Mouse (Mus musculus) testis, adult 2 months (tissue): ENCODE data around the gene Sema5a.

ENCODE experiments used
- CTCF ChIP-seq: fragments of 200-500 bp; IDR thresholded peaks from 2 replicates; pipeline ENCODE4 v1.5.1; 2012; ENCODE audit warnings: low read depth, mild to moderate bottlenecking, inconsistent platforms, low read length, moderate library complexity; ENCODE audit not compliant: control insufficient read depth, insufficient read depth, insufficient replicate concordance
- POLR2A ChIP-seq: fragments of 200-500 bp; IDR thresholded peaks from 2 replicates; pipeline ENCODE4 v1.6.1; 2012; ENCODE audit warnings: low read depth, mild to moderate bottlenecking, inconsistent platforms, low read length, moderate library complexity; ENCODE audit not compliant: control insufficient read depth

DNA sequence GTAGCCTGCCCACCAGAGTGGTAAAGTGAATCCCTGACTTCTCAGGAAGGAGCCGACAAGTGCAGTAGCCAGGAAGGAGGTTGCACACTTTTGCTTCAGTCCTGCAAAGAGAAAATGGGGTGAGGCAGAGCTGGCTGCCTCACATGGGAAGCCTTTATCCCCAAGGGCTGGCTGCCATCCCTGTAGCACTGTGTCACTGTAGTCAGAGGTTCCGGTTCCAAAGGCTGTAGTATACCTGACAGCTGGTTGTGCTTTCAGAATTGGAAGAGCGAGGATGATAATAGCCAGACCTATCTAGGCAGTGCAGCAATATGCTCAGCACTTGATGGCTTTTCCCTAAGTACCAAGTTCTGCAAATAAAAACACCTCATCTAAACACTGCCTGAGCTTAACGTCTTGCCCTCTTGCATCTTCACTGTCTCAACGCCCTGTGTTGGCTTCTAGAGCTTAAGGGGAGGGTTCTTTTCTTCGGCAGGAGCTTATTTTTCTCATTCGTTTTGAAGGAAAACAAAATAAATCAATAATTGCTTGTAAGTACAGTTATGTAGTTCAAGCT lies 20.3 kb downstream of the Sema5a start:
- TF ChIP-seq POLR2A = no peak
- no peak for TF ChIP-seq CTCF
